Mouse (Mus musculus) embryo, embryonic 11.5 days (tissue): ENCODE data around the gene Nav2.

Experiments
- DNase-seq: peaks from one replicate; pipeline ENCODE4 v3.0.0-alpha.2; 2012; ENCODE audit warnings: low read depth, low spot score

Gene Nav2

DNA sequence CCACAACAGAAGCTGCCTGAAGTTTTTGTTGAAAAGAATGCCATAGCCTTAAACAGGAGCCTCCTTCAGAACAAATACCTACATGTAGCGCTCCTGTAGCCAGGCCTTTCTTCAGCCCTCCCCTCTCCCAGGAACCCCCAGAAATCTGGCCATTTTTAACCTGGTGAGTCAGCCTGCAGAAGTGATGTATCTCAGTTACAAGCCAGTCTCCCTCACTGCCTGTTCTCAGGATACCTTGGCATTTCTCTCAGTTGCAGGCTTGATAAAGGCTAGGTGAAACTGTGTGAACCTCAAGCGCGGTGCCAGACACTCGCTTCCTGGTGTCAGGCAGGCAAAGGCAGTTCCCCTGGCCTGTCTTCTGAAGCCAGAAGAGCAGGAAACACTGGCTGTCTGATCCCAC is 570.4 kb downstream of the Nav2 start:
- DNase-seq, result no peak

- no peak for DNase-seq
These were observed 572.4 kb downstream of the Nav2 start for GRCm38 (mm10) chr7:49480962-49481361.

DNA sequence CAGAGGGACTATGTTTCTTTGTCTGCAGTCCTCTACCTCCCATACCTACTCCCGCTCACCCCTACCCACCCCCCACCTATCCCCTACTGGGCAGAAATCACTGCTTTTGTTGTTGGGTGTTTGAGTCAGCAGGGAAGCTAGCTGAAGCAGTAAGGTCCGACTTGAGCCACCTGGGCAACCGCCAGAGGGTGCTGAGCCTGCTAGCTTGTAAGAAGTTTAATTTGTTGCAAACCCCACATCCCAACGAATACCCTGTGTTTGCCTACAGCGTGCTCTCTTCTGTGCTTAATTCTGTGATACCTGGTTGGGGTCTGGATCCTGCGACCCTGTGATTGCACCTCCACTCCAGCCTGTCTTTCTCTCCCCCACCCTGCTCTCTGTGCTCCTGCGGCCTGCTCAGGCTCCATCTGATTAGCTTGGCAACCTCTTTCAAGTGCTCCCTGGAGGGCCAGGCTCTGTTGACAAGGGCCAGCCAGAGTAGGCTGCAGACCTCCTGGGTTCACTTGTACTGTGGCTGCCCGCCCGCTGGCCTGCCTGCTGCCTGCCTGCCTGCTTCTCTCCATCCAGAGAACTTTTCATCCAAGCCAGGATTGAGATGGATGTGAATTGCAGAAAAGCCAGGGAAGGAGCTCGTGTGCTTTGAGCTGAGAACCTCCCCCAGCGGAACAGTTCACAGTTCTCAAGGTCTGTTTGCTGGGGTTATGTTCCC is 575.7 kb downstream of the Nav2 start:
- no peak for DNase-seq

GRCm38 (mm10) chr7:49485292-49485847 is 576.9 kb downstream of the Nav2 start:
- no peak for DNase-seq

GRCm38 (mm10) chr7:49487347-49487746 is 578.8 kb downstream of the Nav2 start:
- no peak for DNase-seq

DNA sequence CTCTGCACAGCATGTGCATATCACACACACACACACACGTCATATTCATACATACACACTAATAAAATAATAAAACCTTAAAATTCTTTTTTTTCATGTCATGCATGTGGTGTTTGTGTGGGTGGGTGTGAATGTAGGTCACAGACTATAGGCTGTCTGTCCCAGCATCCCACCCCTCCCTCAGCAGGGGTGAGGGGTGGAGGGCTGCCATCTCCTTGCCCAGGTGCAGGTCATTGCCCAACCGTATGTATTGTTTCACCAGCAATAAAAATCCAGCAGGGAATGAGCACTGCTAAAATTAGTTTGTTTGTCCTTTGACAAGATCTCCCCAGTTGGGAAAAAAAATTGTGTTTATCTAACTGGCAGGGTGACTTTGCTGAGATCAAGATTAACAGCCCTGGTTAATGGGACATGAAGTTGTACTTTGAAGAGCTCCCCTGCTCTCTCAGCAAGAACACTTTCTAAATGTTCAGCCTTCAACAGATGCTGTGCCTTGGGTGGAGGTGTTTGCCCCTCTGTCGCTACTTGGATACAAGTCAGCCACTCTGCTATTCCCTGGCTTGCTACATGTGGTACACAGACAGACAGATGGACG is 580.1 kb downstream of the Nav2 start:
- no peak for DNase-seq

GRCm38 (mm10) chr7:49490814-49491213 is 582.3 kb downstream of the Nav2 start:
- no peak for DNase-seq

- no peak for DNase-seq
These were observed 584.1 kb downstream of the Nav2 start for GRCm38 (mm10) chr7:49492622-49493021.

DNA sequence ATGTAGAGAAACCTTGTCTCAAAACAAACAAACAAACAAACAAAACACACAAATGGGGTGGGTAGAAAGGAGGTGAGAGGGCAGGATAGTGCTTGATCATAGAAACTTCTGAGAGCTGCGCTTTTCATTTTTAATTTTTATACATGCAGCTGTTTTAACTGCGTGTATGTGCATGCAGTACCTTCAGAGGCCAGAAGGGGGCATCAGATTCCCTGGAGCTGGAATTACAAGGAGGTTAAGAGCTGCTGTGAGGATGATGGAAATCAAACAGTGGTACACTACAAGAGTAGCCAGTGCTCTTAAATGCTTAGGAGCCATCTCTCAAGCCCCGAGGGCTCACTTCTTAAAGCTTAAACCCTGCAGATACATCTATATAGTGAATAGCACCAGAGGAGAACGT is 584.7 kb downstream of the Nav2 start:
- no peak for DNase-seq

DNA sequence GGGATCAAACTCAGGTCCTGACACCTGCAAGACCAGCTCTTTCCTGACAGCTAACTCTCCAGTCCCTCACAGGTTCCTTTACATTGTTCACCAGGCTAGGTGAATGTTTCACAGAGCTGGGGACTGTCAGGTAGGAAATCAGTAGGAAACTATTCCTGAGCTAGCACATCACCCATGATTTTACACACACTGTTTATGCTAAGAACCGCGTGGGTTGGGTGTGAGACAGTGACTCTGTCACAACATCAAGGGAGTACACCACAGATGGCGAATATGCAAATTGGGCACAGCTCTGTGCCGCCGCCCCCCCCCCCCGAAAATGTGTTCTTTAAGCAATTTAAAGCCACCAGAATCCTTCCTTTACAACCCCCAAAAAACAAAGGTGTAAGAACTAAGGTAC is 586.1 kb downstream of the Nav2 start:
- no peak for DNase-seq

DNA sequence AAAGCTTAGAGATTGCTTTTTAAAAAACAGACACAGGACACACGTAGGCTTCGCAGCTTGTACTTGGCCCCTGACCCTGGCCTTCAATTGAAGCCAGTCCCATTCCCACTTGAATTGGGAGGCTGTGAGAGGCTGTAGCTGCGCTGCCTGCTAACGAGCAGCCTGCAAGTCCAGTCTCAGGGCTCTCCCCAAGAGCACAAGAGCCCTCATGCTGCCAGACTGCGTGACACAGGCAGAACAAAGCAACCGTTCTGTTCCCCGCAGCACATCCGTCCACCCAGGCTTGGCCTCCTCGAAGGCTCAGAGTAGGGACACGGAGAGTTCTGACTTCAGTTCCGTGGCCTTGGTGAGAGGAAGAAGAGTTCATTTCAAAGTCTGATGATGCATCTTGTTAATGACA is 587.6 kb downstream of the Nav2 start:
- no peak for DNase-seq

DNA sequence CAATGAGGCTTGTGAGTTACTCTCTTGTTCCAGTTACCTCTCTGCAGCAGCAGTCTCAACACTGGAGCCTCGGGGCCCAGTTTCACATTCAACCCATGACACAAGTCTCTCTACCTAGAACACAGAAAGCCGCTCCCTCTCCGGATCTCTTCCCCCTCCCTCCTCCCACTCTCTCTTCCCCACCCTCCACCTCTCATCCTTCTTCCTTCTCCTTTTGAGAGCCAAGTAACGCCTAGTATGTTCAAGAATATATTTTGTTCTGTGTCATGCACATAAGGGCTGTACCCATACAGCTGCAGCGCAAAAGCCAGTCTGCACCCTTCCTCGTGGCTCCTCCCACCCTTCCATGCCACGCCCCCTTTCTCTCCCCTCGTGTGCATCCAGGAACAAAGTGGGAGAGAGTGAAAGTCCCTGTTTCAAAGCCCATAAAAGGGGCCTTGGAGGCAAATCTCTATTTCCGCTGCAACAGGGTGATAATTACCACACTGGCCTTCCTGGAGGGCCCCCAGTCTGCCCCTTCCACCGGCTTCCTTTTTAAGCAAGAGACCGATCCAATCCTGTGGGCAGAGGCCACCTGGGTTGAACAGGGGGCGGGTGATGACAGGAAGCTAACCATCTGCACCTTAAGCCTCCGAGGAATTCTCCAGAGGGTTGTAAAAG is 588.4 kb downstream of the Nav2 start:
- DNase-seq, result no peak

GRCm38 (mm10) chr7:49497426-49497892 is 588.9 kb downstream of the Nav2 start:
- no peak for DNase-seq

- no peak for DNase-seq
These were observed 591.1 kb downstream of the Nav2 start for GRCm38 (mm10) chr7:49499598-49499997.

DNA sequence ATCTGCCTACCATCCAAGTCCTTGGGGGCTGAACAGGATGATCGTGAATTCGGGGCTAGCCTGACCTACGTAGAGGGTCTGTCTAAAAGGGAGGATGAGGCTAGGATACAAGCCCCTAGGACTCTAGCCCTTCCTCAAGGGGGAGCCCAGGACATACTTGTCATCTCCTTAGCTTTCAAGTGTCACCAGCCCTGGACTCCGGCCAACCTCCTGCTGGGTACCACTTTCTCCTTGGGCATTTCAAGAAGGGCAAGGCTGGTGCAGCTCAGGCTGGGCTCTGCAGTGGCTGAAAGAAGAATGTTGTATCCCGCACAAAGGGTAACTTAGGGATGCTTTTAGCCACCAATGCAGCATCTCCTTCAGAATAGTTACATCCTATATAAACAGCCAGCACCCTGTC is 592.4 kb downstream of the Nav2 start:
- DNase-seq, result no peak

DNA sequence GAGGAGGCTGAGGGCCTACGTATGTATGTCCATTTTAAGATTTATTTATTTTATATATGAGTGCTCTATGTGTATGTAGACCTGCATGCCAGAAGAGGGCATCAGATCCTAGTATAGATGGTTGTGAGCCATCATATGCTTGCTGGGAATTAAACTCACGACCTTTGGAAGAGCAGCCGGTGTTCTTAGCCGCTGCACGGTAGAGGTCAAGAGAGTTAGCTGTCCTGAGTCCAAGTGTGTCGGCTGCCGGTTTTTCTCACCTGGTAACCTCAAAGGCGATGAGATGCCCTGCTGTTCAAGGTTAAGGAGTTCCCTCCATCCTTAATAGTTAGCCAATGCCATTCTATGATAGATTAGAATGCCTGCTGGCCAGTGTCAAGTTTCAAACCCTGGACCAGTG is 594.9 kb downstream of the Nav2 start:
- no peak for DNase-seq

DNA sequence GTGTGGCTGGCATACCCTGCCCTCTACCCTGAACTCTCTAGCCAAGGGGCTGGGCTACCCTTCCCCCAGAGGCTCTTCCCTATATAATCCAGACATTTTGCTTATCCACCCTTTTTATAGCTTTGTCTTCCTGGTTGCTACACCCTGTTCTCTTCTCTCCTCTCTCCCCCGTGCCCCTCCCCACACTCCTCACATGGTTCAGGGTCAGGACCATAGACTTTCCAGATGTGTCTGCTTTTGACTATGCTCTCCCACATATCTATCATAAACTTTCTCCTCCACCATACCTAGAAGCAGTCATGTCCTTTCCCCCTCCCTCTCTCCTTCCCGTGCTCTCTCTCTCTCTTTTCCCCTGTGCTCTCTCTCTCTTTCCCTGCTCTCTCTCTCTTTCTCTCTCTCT is 595.4 kb downstream of the Nav2 start:
- no peak for DNase-seq

DNA sequence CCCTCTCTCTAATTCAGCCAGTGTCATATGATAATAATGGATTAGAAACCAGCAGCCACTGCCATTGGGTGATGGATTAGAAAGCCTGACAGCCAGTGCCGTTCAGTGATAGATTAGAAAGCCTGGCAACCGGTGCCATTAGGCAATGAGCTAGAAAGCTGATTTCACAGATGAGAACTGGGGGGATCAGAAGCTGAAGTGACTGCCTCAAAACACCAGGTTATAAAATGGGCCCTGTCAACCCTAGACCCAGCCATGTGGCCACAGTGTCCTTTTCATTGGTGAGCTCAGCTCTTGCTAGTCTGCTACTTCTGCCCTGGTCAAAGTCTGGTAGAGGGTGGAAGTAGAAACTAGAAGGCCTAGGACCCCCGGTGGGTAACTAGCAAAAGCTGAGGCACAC is 595.8 kb downstream of the Nav2 start:
- no peak for DNase-seq

DNA sequence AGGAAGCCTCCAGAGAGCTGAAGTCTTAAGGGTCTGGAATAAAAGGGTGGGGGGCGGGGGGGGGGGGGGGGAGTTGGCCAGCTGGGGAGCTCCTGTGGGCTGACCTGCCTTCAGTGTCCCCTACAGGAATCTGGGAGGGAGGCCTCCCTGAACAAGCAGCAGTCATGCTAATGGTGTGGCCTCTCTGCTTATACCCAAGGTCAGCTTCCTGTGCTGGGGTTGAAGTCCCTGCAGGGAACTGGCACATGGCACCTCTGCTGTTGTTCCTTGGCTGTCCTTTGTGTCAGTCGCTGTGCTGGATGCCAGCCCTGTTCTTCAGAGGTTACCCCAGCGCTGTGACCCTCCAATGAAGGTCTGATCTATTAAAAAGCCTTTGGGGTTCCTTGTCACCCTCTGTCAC is 596.5 kb downstream of the Nav2 start:
- no peak for DNase-seq

DNA sequence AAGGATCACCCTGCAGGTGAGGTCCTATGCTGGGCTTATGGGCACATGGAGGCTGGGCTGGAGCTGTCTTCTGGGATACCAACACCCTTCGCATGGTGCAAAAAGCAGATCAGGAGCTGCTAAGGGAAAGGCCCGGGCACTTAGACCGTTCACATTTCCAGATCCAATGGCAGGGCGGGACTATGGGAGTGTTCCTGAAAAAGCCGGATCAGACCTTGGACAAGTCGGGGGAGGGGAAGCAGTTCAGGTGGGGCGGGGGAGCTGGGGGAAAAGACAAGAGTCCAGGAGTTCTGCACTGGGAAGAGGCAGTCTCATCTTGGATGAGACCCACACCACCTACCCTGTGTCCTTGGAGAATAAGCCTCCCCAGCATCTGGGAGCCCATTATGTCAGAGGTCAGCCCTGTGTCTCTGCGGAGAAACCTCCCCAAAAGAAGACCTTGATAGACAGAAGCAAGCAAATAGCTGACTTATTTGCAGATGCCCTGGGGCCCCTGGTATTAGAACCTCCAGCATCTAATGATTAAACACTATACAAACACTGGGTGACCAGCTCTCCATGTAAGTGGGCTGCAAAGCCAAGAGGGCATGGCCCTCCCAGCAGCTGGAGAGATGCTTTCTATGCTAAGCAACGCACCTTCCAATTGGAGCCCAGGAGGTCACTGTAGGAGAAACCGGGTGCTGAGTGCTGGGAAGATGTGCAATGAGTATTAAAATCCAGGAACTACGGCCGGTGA is 597.7 kb downstream of the Nav2 start:
- DNase-seq, result no peak

- no peak for DNase-seq
These were observed 599.5 kb downstream of the Nav2 start for GRCm38 (mm10) chr7:49507943-49508506.
